Mouse (Mus musculus) heart, adult 2 months (tissue): ENCODE data around the gene Olfr1382.
"Not testable (repeated sequence)": the region's sequence is repeated elsewhere in the genome, so short reads cannot be mapped to it uniquely, and the experiment has no call there.

ENCODE experiments used
- CTCF ChIP-seq: fragments of 200-600 bp; IDR thresholded peaks from 2 replicates; pipeline ENCODE4 v1.8.1; 2022; ENCODE audit warnings: antibody characterized with exemption, mild to moderate bottlenecking, moderate library complexity
- EP300 ChIP-seq: fragments of 200-500 bp; IDR thresholded peaks from 2 replicates; pipeline ENCODE4 v1.6.1; 2011; ENCODE audit warnings: low read depth, low read length, control low read depth; ENCODE audit not compliant: insufficient read depth
- POLR2A ChIP-seq: fragments of 200-500 bp; IDR thresholded peaks from 2 replicates; pipeline ENCODE4 v1.6.1; 2011; ENCODE audit warnings: mild to moderate bottlenecking, low read depth, low read length, control low read depth; ENCODE audit not compliant: insufficient read depth

DNA sequence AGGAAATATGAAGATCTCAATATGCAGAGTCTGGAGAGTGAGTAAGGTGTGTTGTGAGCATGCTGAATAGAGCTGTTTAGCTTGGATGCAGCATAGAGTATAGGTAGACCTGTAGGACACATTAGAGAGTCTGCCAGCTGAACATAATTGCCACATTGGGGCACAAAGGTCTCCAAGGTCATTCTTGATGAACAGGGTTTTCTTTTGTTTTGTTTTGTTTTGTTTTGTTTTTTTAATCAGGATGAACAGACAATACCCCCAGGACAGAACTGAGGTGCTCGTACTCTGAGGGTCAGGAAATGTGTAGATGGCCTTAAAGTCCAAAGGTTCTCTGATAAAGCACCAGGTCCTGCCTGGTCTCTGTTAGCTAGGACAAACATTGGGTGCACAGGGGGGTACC is 39.3 kb upstream of the Olfr1382 start, which contains the start of gene Olfr1385:
- TF ChIP-seq CTCF, EP300, POLR2A: not testable (repeated sequence)
